Mouse (Mus musculus) liver, embryonic 14.5 days (tissue): ENCODE measurements around the gene Slc13a1.

ENCODE experiments used
- CTCF ChIP-seq: IDR thresholded peaks from 2 replicates; pipeline ENCODE4 v1.5.1; 2016; ENCODE audit warnings: antibody characterized with exemption, low read depth, control low read depth
- EP300 ChIP-seq: IDR thresholded peaks from 2 replicates; pipeline ENCODE4 v1.6.1; 2016; ENCODE audit warnings: antibody characterized with exemption, low read depth

- TF ChIP-seq CTCF: no peak
- TF ChIP-seq EP300: no peak
Observed at GRCm38 (mm10) chr6:24055086-24055485, 112.8 kb downstream of the Slc13a1 start.
